Mouse (Mus musculus): ENCODE measurements around the gene Pdss1.

DNA sequence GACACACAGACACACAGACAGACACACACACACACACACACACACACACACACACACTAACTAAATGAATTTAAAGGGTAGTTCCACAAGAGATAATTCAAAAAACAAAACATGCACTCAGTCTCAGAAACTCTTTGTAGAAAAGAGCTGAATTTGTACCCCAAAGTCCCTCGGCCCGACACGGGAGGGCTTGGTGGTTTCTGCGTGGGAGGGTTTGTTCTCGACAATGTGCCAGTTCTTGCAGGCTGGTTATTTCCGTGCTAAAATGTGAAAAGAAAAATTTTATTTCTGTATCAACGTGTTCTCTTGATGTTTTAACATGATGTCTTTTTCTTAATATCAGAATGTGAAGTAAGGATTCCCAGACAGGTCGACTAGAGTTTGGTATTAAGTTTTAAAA, 66.9 kb downstream of the Pdss1 start:
- TF ChIP-seq CTCF (IDR thresholded peaks at IDR 0.05; ENCODE audit: low read depth): no peak
- no peak for TF ChIP-seq EP300 (IDR thresholded peaks at IDR 0.05; ENCODE audit: low read depth)

All from heart, postnatal 0 days (tissue).